Mouse (Mus musculus): ENCODE measurements around the gene Rab3ip.

- no peak for TF ChIP-seq CTCF (IDR thresholded peaks at IDR 0.05; ENCODE audit: low read depth)
- TF ChIP-seq EP300 (IDR thresholded peaks at IDR 0.05; ENCODE audit: low read depth) = no peak
These were observed 34.3 kb upstream of the Rab3ip start for GRCm38 (mm10) chr10:116984836-116985235.
